Mouse (Mus musculus): ENCODE measurements at regions not wholly inside any gene's neighbourhood (a gene's known extent, or its start where the extent isn't known, plus 50 kb on each side); places are given as distances from the start of the nearest gene placed in this dataset.

DNA sequence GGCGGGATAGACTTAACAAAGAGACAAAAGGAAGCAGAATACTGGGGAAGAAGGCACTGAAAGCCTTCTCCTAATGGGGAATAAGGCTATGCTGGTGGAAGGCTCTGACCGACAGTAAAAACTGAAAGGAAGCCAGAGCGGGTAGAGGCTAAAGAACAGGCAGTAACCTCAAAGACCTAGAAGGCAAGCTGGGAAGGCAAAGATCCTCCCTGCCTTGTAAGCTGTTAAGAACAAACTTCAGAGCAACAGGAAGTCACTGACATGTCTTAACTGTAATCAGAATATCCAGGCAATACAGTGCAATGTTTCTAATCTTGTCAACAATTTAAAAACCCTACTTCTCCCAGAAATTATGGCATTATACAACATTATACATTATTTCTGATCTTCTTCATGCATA, 235.2 kb upstream of the Mef2c start:
- TF ChIP-seq CTCF (conservative IDR thresholded peaks at IDR 0.05 in 1 of 2, IDR thresholded peaks at IDR 0.05 in 1 of 2; ENCODE audit: low read depth in 2 of 2, low read length in 2 of 2) (no peak), TBP (conservative IDR thresholded peaks at IDR 0.05; ENCODE audit: low read depth, low read length) (no peak), HCFC1 (IDR thresholded peaks at IDR 0.05; ENCODE audit: low read depth, low read length) (no peak), MAZ (IDR thresholded peaks at IDR 0.05; ENCODE audit: low read depth, low read length) (no peak)
